Mouse (Mus musculus) heart, embryonic 11.5 days (tissue): ENCODE results near the gene Abcc10. TPM values are rescaled to one million over a fixed set of nuclear protein-coding genes. Genes with fewer than 3 reads are reported as not detected.

ENCODE experiments used
- ATAC-seq: fragments of 200-750 bp; cut with Nextera tagmentation; replicated peaks from 2 replicates; pipeline ENCODE4 v1.8.0; 2017; ENCODE audit warnings: moderate library complexity; ENCODE audit not compliant: insufficient number of reproducible peaks, low FRiP score, low TSS enrichment
- H3K27ac ChIP-seq: fragments of 300-500 bp; sonication (generic); 2 replicates; pipeline ENCODE4 v1.5.1; 2014; ENCODE audit warnings: mild to moderate bottlenecking, low read depth, low read length
- H3K27me3 ChIP-seq: fragments of 300-500 bp; sonication (generic); 2 replicates; pipeline ENCODE4 v1.6.1; 2014; ENCODE audit warnings: mild to moderate bottlenecking, low read length, mixed read lengths; ENCODE audit not compliant: control insufficient read depth, insufficient read depth
- H3K36me3 ChIP-seq: fragments of 300-500 bp; sonication (generic); 2 replicates; pipeline ENCODE4 v1.6.1; 2014; ENCODE audit warnings: mild to moderate bottlenecking, low read length, moderate library complexity, mixed read lengths; ENCODE audit not compliant: control insufficient read depth, insufficient read depth
- H3K4me1 ChIP-seq: fragments of 300-500 bp; sonication (generic); 2 replicates; pipeline ENCODE4 v1.6.1; 2014; ENCODE audit warnings: low read length; ENCODE audit not compliant: control insufficient read depth, insufficient read depth
- H3K4me2 ChIP-seq: fragments of 300-500 bp; sonication (generic); 2 replicates; pipeline ENCODE4 v1.6.1; 2014; ENCODE audit warnings: mild to moderate bottlenecking, moderate library complexity
- H3K4me3 ChIP-seq: fragments of 300-500 bp; sonication (generic); 2 replicates; pipeline ENCODE4 v1.5.1; 2014; ENCODE audit warnings: low read depth, low read length
- H3K9ac ChIP-seq: fragments of 300-500 bp; sonication (generic); 2 replicates; pipeline ENCODE4 v1.6.1; 2014; ENCODE audit warnings: mild to moderate bottlenecking, low read depth, low read length, moderate library complexity
- H3K9me3 ChIP-seq: fragments of 300-500 bp; sonication (generic); replicated peaks from 2 replicates; pipeline ENCODE4 v1.6.1; 2016; ENCODE audit warnings: low read length; ENCODE audit not compliant: control insufficient read depth
- WGBS: fragments of 180-500 bp; shearing (Covaris S2); extraction: QIAGEN DNeasy Blood & Tissue Kit; methylation state at CpG from one replicate; pipeline ENCODE4 v1.1.7; 2014; ENCODE audit not compliant: insufficient replicate concordance; 5-methylcytosine and 5-hydroxymethylcytosine counted together
- polyA plus RNA-seq: library from polyadenylated mRNA; unstranded; fragments of >200 nt; fragmentation: Nextera tagmentation; extraction: Ambion mirVana; gene quantifications from 2 replicates; pipeline ENCODE4 v1.2.1, GENCODE M21; 2014

Gene Abcc10
- polyA plus RNA-seq, 1 experiment from 2014 or later = 3.4 TPM

DNA sequence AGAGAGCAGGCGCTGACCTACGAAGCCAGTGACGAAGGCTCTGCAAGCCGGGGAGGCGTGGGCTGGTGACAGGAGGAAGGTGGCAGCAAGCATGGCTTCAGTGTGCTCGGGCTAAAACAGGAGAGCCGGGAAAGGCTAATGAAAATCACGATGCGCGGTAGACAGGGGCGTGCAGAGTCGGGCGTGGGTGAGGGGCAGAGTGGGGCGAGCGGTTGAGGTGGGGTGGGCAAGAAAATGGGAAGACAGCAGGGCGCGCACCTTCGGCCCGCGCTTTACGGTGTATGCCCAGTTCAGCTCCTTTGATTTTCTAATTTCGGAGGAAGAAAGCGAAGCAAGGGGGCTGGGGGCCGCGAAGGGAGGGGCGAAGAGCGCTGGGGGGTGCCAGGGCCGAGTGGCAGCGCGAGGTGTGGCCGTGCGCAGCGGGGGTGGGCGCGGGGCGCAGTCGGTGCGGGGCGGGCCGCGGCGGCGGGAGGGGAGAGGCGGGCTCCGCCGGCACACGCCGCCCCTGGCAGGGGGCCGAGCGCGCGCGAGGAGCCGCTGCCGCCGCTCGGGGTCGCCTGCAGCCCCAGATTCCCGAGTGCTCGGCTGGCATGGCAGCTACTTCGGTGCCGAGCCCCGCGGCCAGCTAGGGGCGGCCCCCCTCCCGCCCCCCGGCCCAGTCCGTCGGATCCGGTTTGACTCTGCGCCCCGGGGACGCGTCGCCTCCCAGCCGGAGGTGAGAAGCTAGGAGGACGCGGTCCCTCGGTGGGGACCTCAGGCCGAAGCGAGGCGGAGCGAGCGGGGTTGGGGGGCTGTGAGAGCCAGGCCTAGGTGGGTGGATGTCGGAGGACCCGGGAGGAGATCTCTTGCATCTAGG is 30.6 kb downstream of the Abcc10 start, which contains the start of gene Dlk2:
Gene Dlk2, plus strand, starts transcription at position 58 of the 856 bp plus-strand sequence.
- no peaks in the 10 kb centered on the region for H3K36me3 ChIP-seq
- peak within 1 kb of the TSS; percentile 61 for H3K4me3 ChIP-seq
- peak within 1 kb of the TSS; percentile 64; the same call in 1 of the 2 replicates for H3K9ac ChIP-seq
- H3K27me3 ChIP-seq = peaks cover 68% of the 10 kb centered on the region
- ATAC-seq = peak; percentile 18; the same call in 1 of the 2 replicates
- H3K4me2 ChIP-seq = peak within 1 kb of the TSS; percentile 100
- no peaks in the 10 kb centered on the region for H3K9me3 ChIP-seq
- under 1% methylated on average over 57 of the region's 86 CpGs for whole genome bisulfite sequencing
- peaks cover 7% of the 10 kb centered on the region for H3K4me1 ChIP-seq
- H3K27ac ChIP-seq = no peak within 1 kb of the TSS

DNA sequence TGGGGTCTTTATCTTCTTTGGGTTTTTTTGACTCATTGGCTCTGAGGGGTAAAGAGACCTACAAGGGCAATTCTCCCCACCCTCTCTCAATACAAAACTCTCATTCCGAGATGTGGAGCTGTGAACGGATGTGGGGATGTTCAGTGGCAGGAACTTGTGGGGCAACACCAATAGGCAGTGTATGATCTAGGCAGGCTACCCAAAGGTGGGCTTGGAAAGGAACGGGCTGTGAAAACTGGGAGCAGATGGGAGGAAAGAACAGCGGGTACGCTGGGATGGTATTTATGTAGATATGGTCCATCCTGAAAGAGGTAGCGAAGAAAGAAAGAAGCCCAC is 31.2 kb downstream of the Abcc10 start:
- Histone ChIP-seq H3K9ac (no peak overlapping the region), H3K27ac (no peak overlapping the region), H3K4me2 (peak overlapping the region; percentile 100), H3K4me1 (peaks cover 7% of the 10 kb centered on the region), H3K9me3 (no peaks in the 10 kb centered on the region), H3K36me3 (no peaks in the 10 kb centered on the region), H3K4me3 (peak overlapping the region; percentile 61), H3K27me3 (peaks cover 65% of the 10 kb centered on the region)
- ATAC-seq = no peak
- 9% methylated on average over 6 of the region's 6 CpGs for WGBS

- H3K9ac ChIP-seq = no peak overlapping the region
- 42% methylated on average over 6 of the region's 6 CpGs for WGBS
- H3K4me1 ChIP-seq = peaks cover 7% of the 10 kb centered on the region
- H3K27me3 ChIP-seq = peaks cover 65% of the 10 kb centered on the region
- H3K36me3 ChIP-seq = no peaks in the 10 kb centered on the region
- H3K27ac ChIP-seq = no peak overlapping the region
- H3K9me3 ChIP-seq = no peaks in the 10 kb centered on the region
- no peak overlapping the region; the same call in 1 of the 2 replicates for H3K4me3 ChIP-seq
- no peak for ATAC-seq
- H3K4me2 ChIP-seq = 0 out of 2 replicates have a peak overlapping the region, but pooled peaks have one; percentile 100
These were observed 31.6 kb downstream of the Abcc10 start for GRCm38 (mm10) chr17:46296601-46297000.

DNA sequence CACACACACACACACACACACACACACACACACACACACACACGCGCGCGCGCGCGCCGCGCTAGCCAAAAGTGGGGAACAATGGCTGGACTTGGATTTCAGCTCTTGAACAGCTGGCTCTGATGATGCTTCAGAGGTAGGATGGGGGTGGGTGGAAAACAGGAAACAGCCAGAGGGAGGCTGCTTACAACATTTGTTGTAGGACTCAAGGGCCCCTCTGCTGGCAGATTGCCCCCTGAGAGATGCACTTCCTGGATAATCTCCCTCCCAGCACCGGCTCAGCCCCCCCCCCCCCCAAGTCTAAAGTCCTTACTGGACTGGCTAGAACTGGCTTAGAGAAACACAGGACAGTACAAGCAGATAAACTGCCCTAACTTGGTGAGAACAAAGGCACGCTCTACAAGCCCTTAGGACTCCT is 40.5 kb downstream of the Abcc10 start:
- WGBS = 41% methylated on average over 11 of the region's 11 CpGs
- H3K27ac ChIP-seq = no peak overlapping the region
- H3K9me3 ChIP-seq = no peaks in the 10 kb centered on the region
- no peak overlapping the region for H3K4me2 ChIP-seq
- H3K4me3 ChIP-seq = no peak overlapping the region
- ATAC-seq = no peak
- H3K9ac ChIP-seq = 0 out of 2 replicates have a peak overlapping the region, but pooled peaks have one; percentile 46
- no peaks in the 10 kb centered on the region; the same call in 1 of the 2 replicates for H3K27me3 ChIP-seq
- H3K36me3 ChIP-seq = no peaks in the 10 kb centered on the region
- H3K4me1 ChIP-seq = 0 out of 2 replicates have a peak, but pooled peaks cover 3% of the 10 kb centered on the region

DNA sequence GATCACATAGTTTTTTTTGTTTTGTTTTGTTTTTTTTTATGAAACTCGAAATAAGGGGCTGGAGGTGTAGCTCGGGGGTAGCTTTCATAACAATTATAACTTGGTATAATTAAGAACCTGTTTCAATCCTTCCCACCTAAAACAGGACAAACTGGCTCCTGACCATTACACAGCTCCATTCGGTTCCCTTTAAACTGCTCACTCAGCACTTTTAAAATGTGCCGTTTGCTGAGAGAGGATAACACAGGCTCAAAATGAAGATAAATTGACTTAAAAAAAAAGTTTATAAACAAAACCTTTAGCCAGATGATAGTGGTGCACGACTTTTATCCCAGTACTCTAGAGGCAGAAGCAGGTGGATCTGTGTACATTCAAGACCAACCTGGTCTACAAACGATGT is 42.7 kb downstream of the Abcc10 start:
- 59% methylated on average over 6 of the region's 6 CpGs for WGBS
- Histone ChIP-seq H3K4me3 (no peak overlapping the region), H3K9me3 (no peaks in the 10 kb centered on the region), H3K27me3 (no peaks in the 10 kb centered on the region; the same call in 1 of the 2 replicates), H3K4me1 (peaks cover 13% of the 10 kb centered on the region), H3K4me2 (no peak overlapping the region), H3K36me3 (no peaks in the 10 kb centered on the region), H3K27ac (no peak overlapping the region), H3K9ac (no peak overlapping the region)
- ATAC-seq = no peak

DNA sequence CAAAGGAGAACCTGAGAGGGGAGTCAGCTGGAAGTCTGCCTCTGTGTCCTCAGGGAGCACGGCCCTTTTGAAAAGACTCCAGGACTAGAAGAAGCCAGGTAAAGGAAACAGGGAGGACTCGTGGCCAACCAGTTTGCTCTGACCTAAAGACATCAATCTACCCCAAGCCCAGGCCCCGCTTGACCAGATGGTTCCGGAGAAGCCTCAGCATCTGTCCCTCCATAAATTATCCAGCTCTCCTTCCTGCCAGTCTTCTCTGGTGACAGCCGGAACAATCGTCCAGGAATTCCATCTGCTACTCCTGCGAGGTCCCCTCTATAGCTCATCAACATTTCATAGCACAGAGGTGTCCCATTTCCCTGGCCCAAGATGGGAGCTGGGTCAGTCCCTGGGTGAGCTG is 43.5 kb downstream of the Abcc10 start:
- Histone ChIP-seq H3K27me3 (no peaks in the 10 kb centered on the region; the same call in 1 of the 2 replicates), H3K9me3 (no peaks in the 10 kb centered on the region), H3K4me1 (peaks cover 13% of the 10 kb centered on the region), H3K4me3 (no peak overlapping the region), H3K9ac (no peak overlapping the region), H3K4me2 (no peak overlapping the region), H3K27ac (no peak overlapping the region), H3K36me3 (peaks cover 6% of the 10 kb centered on the region; the same call in 1 of the 2 replicates)
- no peak for ATAC-seq
- 67% methylated on average over 7 of the region's 7 CpGs for WGBS

GRCm38 (mm10) chr17:46283911-46284310 is 44.2 kb downstream of the Abcc10 start:
- ATAC-seq = no peak

DNA sequence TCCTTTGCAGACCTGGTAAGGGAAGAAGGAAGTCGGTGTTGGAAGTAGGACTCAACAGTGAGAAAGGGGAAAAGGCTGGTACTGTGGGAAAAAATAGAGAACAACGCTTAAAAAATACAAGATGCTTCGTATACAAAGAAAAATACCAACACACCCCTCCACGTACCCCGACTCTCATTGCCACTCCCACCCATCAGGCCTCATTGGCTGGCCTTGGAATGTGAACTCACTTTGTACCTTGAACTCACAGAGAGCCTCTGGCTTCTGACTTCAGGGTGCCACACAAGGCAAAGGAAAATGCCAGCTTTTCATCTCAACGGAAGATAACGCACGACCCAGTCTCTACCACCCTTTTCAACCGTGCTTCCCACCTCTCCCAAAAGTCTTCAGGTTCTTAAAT is 45.0 kb downstream of the Abcc10 start:
- 0 out of 2 replicates have a peak, but pooled peaks have one; percentile 16 for ATAC-seq
- H3K4me1 ChIP-seq = peaks cover 13% of the 10 kb centered on the region
- peak overlapping the region; percentile 94; the same call in 1 of the 2 replicates for H3K27ac ChIP-seq

More at GRCm38 (mm10) chr17:46283911-46284310, 44.2 kb downstream of the Abcc10 start:
- Histone ChIP-seq H3K4me2 (no peak overlapping the region), H3K9ac (no peak overlapping the region), H3K36me3 (peaks cover 11% of the 10 kb centered on the region; the same call in 1 of the 2 replicates), H3K4me3 (no peak overlapping the region), H3K4me1 (peaks cover 13% of the 10 kb centered on the region), H3K27ac (no peak overlapping the region), H3K27me3 (no peaks in the 10 kb centered on the region), H3K9me3 (no peaks in the 10 kb centered on the region)
- 84% methylated on average over 8 of the region's 8 CpGs for WGBS

More for the DNA sequence above, 45.0 kb downstream of the Abcc10 start:
- WGBS = 17% methylated on average over 9 of the region's 9 CpGs
- Histone ChIP-seq H3K9me3 (no peaks in the 10 kb centered on the region), H3K4me3 (peak overlapping the region; percentile 76), H3K4me2 (peak overlapping the region; percentile 98), H3K27me3 (no peaks in the 10 kb centered on the region), H3K9ac (peak overlapping the region; percentile 85), H3K36me3 (peaks cover 12% of the 10 kb centered on the region; the same call in 1 of the 2 replicates)
